Mouse (Mus musculus) MEL (cell line): ENCODE measurements around the gene Retreg1.

Source experiments
- CTCF ChIP-seq, 3 experiments: IDR thresholded peaks in 2 of 3; conservative IDR thresholded peaks in 1 of 3; 2 replicates each; pipeline ENCODE4 v1.5.1; 2011 to 2012; ENCODE audit warnings: low read length in 3 of 3, low read depth in 2 of 3, mild to moderate bottlenecking in 2 of 3, improper control_type of control experiment in 1 of 3, inconsistent platforms in 1 of 3, mixed read lengths in 1 of 3, moderate library complexity in 1 of 3; ENCODE audit not compliant: control insufficient read depth in 1 of 3, insufficient read depth in 1 of 3, poor library complexity in 1 of 3, severe bottlenecking in 1 of 3
- EP300 ChIP-seq, 2 experiments: IDR thresholded peaks; 2 replicates each; pipeline ENCODE4 v1.6.1; 2011; ENCODE audit warnings: improper control_type of control experiment in 2 of 2, low read length in 2 of 2, low read depth in 1 of 2, mild to moderate bottlenecking in 1 of 2
- TAL1 ChIP-seq: IDR thresholded peaks from 2 replicates; pipeline ENCODE4 v1.6.1; 2012; ENCODE audit warnings: mild to moderate bottlenecking, inconsistent platforms, low read length, moderate library complexity, mixed read lengths

GRCm38 (mm10) chr15:25872657-25873056, 29.7 kb downstream of the Retreg1 start:
- no peak for TF ChIP-seq EP300 (IDR thresholded peaks at IDR 0.05; ENCODE audit: low read depth in 1 of 2, low read length in 2 of 2)
- no peak for TF ChIP-seq CTCF (IDR thresholded peaks at IDR 0.05 in 2 of 3, conservative IDR thresholded peaks at IDR 0.05 in 1 of 3; ENCODE audit: control insufficient read depth in 1 of 3, insufficient read depth in 1 of 3, low read depth in 2 of 3, low read length in 3 of 3, poor library complexity in 1 of 3, severe bottlenecking in 1 of 3)
- no peak for TF ChIP-seq TAL1
